Mouse (Mus musculus) cerebellum, adult 2 months (tissue): ENCODE measurements at regions not wholly inside any gene's neighbourhood (a gene's known extent, or its start where the extent isn't known, plus 50 kb on each side); places are given as distances from the start of the nearest gene placed in this dataset.

Source experiments
- CTCF ChIP-seq: fragments of 200-500 bp; IDR thresholded peaks from 2 replicates; pipeline ENCODE4 v1.5.1; 2011; ENCODE audit warnings: low read depth, mild to moderate bottlenecking, control low read depth, low read length, moderate library complexity, borderline replicate concordance; ENCODE audit not compliant: insufficient read depth
- POLR2A ChIP-seq: fragments of 200-500 bp; IDR thresholded peaks from 2 replicates; pipeline ENCODE4 v1.6.1; 2011; ENCODE audit warnings: low read length, control low read depth, borderline replicate concordance; ENCODE audit not compliant: insufficient read depth

GRCm38 (mm10) chr10:117938717-117939116 is 92.9 kb upstream of the Rap1b start:
- TF ChIP-seq POLR2A (no peak), CTCF (no peak)
